Mouse (Mus musculus) hindbrain, embryonic 13.5 days (tissue): Measurements from ENCODE around the gene Sox5. TPM values are rescaled to one million over a fixed set of nuclear protein-coding genes. Genes with fewer than 3 reads are reported as not detected.

Experiments used
- ATAC-seq: fragments of 200-750 bp; cut with Nextera tagmentation; 2 replicates; pipeline ENCODE4 v1.8.0; 2017; ENCODE audit warnings: moderate TSS enrichment; ENCODE audit not compliant: low FRiP score
- H3K27ac ChIP-seq: fragments of 300-500 bp; sonication (generic); 2 replicates; pipeline ENCODE4 v1.5.1; 2015; ENCODE audit warnings: inconsistent platforms, mild to moderate bottlenecking, moderate library complexity
- H3K27me3 ChIP-seq: fragments of 300-500 bp; sonication (generic); 2 replicates; pipeline ENCODE4 v1.6.1; 2015; ENCODE audit warnings: mild to moderate bottlenecking, inconsistent platforms
- H3K36me3 ChIP-seq: fragments of 300-500 bp; sonication (generic); 2 replicates; pipeline ENCODE4 v1.6.1; 2015; ENCODE audit warnings: mild to moderate bottlenecking, inconsistent platforms
- H3K4me1 ChIP-seq: fragments of 300-500 bp; sonication (generic); replicated peaks from 2 replicates; pipeline ENCODE4 v1.6.1; 2015; ENCODE audit warnings: inconsistent platforms
- H3K4me2 ChIP-seq: fragments of 300-500 bp; sonication (generic); 2 replicates; pipeline ENCODE4 v1.6.1; 2015; ENCODE audit warnings: inconsistent platforms, mild to moderate bottlenecking, moderate library complexity
- H3K4me3 ChIP-seq: fragments of 300-500 bp; sonication (generic); 2 replicates; pipeline ENCODE4 v1.5.1; 2015; ENCODE audit warnings: mild to moderate bottlenecking, inconsistent platforms
- H3K9ac ChIP-seq: fragments of 300-500 bp; sonication (generic); 2 replicates; pipeline ENCODE4 v1.6.1; 2015; ENCODE audit warnings: mild to moderate bottlenecking, inconsistent platforms
- H3K9me3 ChIP-seq: fragments of 300-500 bp; sonication (generic); 2 replicates; pipeline ENCODE4 v1.6.1; 2016; ENCODE audit warnings: inconsistent platforms
- WGBS: fragments of 180-500 bp; shearing (Covaris S2); methylation state at CpG from one replicate; pipeline ENCODE4 v1.1.7; 2015; 5-methylcytosine and 5-hydroxymethylcytosine counted together
- polyA plus RNA-seq: library from polyadenylated mRNA; unstranded; fragments of >200 nt; fragmentation: Nextera tagmentation; extraction: Ambion mirVana; gene quantifications from 2 replicates; pipeline ENCODE4 v1.2.1, GENCODE M21; 2015

Sox5 gene
- polyA plus RNA-seq, 1 experiment from 2014 or later = 27.7 TPM

DNA sequence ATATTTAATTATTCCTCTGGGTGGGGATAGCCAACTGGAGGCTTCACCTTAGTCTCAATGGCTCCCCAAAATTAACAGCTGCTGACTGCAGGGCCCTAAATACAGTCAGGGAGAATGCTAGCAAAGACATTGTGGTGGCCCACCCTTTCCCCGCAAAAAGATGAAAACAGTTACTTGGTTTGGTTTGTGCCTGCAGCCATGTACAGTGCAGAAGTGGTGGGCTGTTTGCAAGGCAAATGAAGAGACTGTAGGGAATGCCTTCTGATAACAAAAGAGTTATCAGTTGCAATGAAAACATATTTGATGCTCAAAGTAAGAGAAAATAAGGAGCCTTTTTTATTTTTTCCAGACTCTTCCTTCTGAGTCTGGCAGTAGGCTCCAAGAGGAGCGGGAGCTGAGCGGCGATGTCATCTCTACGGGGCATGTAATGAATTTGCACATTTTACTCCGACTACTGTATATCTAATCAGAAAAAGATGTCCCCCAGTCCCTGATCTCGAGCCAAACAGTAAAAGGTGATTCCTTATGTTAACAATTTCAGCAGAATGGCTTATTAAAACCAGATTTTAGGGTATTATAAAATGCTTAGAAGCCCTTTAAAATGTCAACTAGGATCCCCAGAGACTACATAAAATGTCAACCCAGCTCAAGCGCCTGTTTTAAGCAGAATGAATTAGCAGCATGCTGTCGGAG, 943.2 kb downstream of the Sox5 start:
- 68% methylated on average over 9 of the region's 9 CpGs for WGBS
- no peaks in the 10 kb centered on the region for H3K9me3 ChIP-seq
- no peak overlapping the region for H3K9ac ChIP-seq
- H3K4me3 ChIP-seq = no peak overlapping the region
- H3K27me3 ChIP-seq = no peaks in the 10 kb centered on the region
- ATAC-seq = no peak
- peaks cover 4% of the 10 kb centered on the region; the same call in 1 of the 2 replicates for H3K4me1 ChIP-seq
- no peak overlapping the region for H3K27ac ChIP-seq
- peaks cover 12% of the 10 kb centered on the region for H3K36me3 ChIP-seq
- H3K4me2 ChIP-seq = no peak overlapping the region

GRCm38 (mm10) chr6:143835331-143835730, 946.4 kb downstream of the Sox5 start:
- WGBS = 81% methylated on average over 7 of the region's 7 CpGs
- no peak overlapping the region for H3K27ac ChIP-seq
- ATAC-seq = no peak
- no peak overlapping the region for H3K9ac ChIP-seq
- H3K4me3 ChIP-seq = no peak overlapping the region
- H3K36me3 ChIP-seq = peaks cover 19% of the 10 kb centered on the region
- H3K27me3 ChIP-seq = no peaks in the 10 kb centered on the region
- peaks cover 4% of the 10 kb centered on the region; the same call in 1 of the 2 replicates for H3K4me1 ChIP-seq
- no peaks in the 10 kb centered on the region for H3K9me3 ChIP-seq
- no peak overlapping the region for H3K4me2 ChIP-seq

DNA sequence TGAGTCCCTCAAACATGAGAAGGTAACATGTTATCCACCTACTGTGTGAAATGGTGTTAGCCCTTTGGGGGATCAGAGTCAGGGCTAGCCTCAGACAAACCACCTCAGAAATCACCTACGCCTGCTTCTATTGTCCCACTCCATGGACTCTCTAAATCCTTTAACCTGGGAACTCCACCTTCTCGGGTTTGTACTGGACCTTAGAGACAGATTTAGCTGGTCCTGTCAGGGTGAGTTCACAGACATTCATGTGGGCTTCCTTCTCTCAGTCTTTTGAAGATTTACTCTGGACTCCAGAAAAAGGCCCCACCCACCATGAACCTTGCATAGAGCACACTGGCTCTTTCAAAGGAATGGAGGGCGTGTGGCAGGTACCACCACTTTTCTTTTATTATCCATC, 947.8 kb downstream of the Sox5 start:
- ATAC-seq = no peak
- no peak overlapping the region for H3K4me2 ChIP-seq
- H3K4me1 ChIP-seq = peaks cover 4% of the 10 kb centered on the region; the same call in 1 of the 2 replicates
- H3K4me3 ChIP-seq = no peak overlapping the region
- H3K27me3 ChIP-seq = no peaks in the 10 kb centered on the region
- no peak overlapping the region for H3K9ac ChIP-seq
- H3K27ac ChIP-seq = no peak overlapping the region
- 97% methylated on average over 3 of the region's 3 CpGs for WGBS
- no peaks in the 10 kb centered on the region for H3K9me3 ChIP-seq
- H3K36me3 ChIP-seq = peaks cover 19% of the 10 kb centered on the region

- peaks cover 19% of the 10 kb centered on the region for H3K36me3 ChIP-seq
- no peak for ATAC-seq
- H3K4me3 ChIP-seq = no peak overlapping the region
- 95% methylated on average over 23 of the region's 23 CpGs for WGBS
- H3K9ac ChIP-seq = no peak overlapping the region
- no peaks in the 10 kb centered on the region for H3K27me3 ChIP-seq
- H3K27ac ChIP-seq = no peak overlapping the region
- peaks cover under 1% of the 10 kb centered on the region; the same call in 1 of the 2 replicates for H3K4me1 ChIP-seq
- no peaks in the 10 kb centered on the region for H3K9me3 ChIP-seq
- no peak overlapping the region for H3K4me2 ChIP-seq
Observed at GRCm38 (mm10) chr6:143833182-143833558, 948.6 kb downstream of the Sox5 start.

- Histone ChIP-seq H3K4me2 (no peak overlapping the region), H3K36me3 (peaks cover 19% of the 10 kb centered on the region), H3K4me3 (no peak overlapping the region), H3K9ac (no peak overlapping the region), H3K9me3 (no peaks in the 10 kb centered on the region), H3K4me1 (no peaks in the 10 kb centered on the region), H3K27ac (no peak overlapping the region), H3K27me3 (no peaks in the 10 kb centered on the region)
- no peak for ATAC-seq
- WGBS = 92% methylated on average over 12 of the region's 12 CpGs
Observed at GRCm38 (mm10) chr6:143832483-143833181, 949.1 kb downstream of the Sox5 start.

GRCm38 (mm10) chr6:143831246-143831645, 950.5 kb downstream of the Sox5 start:
- ATAC-seq = no peak
- H3K36me3 ChIP-seq = peaks cover 19% of the 10 kb centered on the region
- H3K27me3 ChIP-seq = no peaks in the 10 kb centered on the region
- H3K27ac ChIP-seq = no peak overlapping the region
- no peak overlapping the region for H3K4me3 ChIP-seq
- H3K4me2 ChIP-seq = no peak overlapping the region
- no peaks in the 10 kb centered on the region for H3K4me1 ChIP-seq
- WGBS = 82% methylated on average over 4 of the region's 4 CpGs
- no peaks in the 10 kb centered on the region for H3K9me3 ChIP-seq
- H3K9ac ChIP-seq = no peak overlapping the region

DNA sequence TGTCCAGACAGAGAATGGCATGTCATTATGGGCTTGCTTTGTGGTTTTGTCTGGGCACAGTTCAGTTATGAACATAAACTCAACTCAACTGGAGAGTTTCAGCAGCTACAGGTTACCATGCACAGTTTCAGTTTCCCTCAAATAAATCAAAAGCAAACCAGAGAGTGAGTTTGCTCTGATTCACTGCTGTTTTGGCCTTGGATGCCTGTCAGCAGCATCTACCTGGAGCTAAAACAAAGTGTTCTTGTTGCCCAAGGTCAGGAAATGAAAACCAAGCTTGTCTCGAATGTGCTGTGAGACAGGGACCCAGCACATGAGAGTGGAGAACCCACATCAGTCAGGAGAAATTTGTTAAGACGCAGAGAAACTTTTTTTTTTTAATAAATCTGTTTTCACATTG, 951.6 kb downstream of the Sox5 start:
- H3K9ac ChIP-seq = no peak overlapping the region
- H3K4me2 ChIP-seq = no peak overlapping the region
- ATAC-seq = no peak
- peaks cover 19% of the 10 kb centered on the region for H3K36me3 ChIP-seq
- WGBS = 90% methylated on average over 2 of the region's 2 CpGs
- H3K27ac ChIP-seq = no peak overlapping the region
- H3K27me3 ChIP-seq = no peaks in the 10 kb centered on the region
- H3K4me3 ChIP-seq = no peak overlapping the region
- no peaks in the 10 kb centered on the region for H3K4me1 ChIP-seq
- no peaks in the 10 kb centered on the region for H3K9me3 ChIP-seq

DNA sequence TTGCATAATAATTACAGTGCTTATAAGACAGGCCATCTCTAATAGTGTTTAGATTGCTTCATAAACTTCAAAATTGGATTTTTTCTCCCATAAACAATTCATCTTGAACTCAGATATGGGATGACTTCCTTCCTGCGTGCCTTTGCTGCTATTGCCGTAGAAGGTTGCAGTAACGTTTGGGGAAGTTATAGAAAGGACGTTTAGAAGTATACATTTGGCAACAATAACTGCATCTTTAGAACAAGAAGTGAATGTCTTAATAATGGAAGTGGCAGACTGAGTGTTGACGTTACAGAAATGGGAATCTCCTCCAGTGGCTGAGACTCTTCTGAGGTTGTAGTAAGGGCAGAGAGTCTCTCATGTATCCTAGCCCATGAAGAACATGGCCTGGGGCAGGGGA, 955.0 kb downstream of the Sox5 start:
- no peak overlapping the region for H3K4me3 ChIP-seq
- no peak overlapping the region for H3K4me2 ChIP-seq
- H3K9me3 ChIP-seq = no peaks in the 10 kb centered on the region
- H3K4me1 ChIP-seq = no peaks in the 10 kb centered on the region
- H3K36me3 ChIP-seq = no peaks in the 10 kb centered on the region
- no peak for ATAC-seq
- no peak overlapping the region for H3K27ac ChIP-seq
- H3K27me3 ChIP-seq = no peaks in the 10 kb centered on the region
- WGBS = 91% methylated on average over 5 of the region's 5 CpGs
- H3K9ac ChIP-seq = no peak overlapping the region

DNA sequence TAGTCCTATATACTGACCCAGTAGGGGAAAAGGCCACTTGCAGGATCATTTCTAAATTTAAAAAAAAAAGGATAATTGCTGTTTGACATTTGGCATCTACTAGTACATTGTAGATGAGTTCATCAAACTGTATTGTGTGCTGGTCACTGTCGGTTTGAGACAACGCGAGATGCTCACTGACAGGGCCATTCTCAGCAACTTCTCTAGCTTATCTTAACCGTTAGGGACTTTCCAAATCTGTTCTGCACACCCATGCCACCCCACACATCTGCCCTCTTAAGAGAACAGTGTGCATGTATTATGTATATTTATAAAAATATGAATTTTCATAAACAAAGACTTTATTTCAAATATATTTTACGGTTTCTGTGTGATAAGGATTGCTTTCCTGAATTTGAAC, 955.8 kb downstream of the Sox5 start:
- Histone ChIP-seq H3K27ac (no peak overlapping the region), H3K4me3 (no peak overlapping the region), H3K9ac (no peak overlapping the region), H3K36me3 (no peaks in the 10 kb centered on the region), H3K27me3 (no peaks in the 10 kb centered on the region), H3K4me2 (no peak overlapping the region), H3K9me3 (no peaks in the 10 kb centered on the region), H3K4me1 (no peaks in the 10 kb centered on the region)
- WGBS = 88% methylated on average over 5 of the region's 5 CpGs
- no peak for ATAC-seq

DNA sequence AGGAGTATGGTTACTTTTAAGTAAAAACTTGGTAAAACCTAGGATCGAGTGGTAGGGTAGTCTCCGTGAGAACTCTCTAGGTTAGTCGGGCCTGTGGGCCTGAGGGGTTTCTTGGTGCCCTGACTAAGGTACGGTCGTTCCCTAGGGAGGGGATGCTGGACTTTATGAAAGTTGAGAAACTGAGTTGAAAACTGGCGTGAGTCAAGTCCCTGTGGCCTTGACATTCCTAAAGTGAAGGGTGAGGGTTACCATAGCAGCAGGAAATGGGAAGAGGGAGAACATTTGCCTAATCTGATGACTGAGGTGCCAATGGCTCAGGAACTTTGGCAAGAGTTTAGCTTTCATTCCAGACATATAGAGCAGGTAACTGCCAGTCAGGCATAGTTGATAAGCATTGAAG, 956.7 kb downstream of the Sox5 start:
- Histone ChIP-seq H3K36me3 (no peaks in the 10 kb centered on the region), H3K9me3 (no peaks in the 10 kb centered on the region), H3K9ac (no peak overlapping the region), H3K27me3 (no peaks in the 10 kb centered on the region), H3K4me3 (no peak overlapping the region), H3K4me1 (no peaks in the 10 kb centered on the region), H3K27ac (no peak overlapping the region), H3K4me2 (no peak overlapping the region)
- 75% methylated on average over 6 of the region's 6 CpGs for WGBS
- no peak for ATAC-seq

DNA sequence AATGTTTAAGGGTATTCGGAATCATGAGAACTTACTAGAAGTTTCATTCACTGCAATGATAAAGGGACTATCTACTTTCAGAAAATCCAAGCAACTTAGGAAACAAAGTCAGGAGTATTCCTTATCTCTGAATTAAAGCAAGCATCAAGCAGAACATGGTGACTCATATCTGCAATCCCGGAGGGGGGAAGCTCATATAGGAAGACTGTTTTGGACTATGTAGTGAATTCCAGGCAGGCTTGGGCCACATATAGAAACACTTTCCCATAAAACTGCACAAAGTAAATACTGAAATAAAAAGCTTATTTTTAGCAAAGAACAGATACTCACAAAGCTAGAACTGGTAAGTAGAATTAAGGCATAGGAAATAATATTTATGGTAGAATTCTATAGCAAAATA, 993.3 kb downstream of the Sox5 start:
- H3K27me3 ChIP-seq = no peaks in the 10 kb centered on the region
- no peaks in the 10 kb centered on the region for H3K4me1 ChIP-seq
- H3K9ac ChIP-seq = no peak overlapping the region
- no peak overlapping the region for H3K4me2 ChIP-seq
- no peaks in the 10 kb centered on the region for H3K36me3 ChIP-seq
- H3K9me3 ChIP-seq = no peaks in the 10 kb centered on the region
- no peak overlapping the region for H3K27ac ChIP-seq
- WGBS = 94% methylated on average over 2 of the region's 2 CpGs
- ATAC-seq = no peak
- H3K4me3 ChIP-seq = no peak overlapping the region

- H3K4me2 ChIP-seq = no peak overlapping the region
- no peaks in the 10 kb centered on the region for H3K9me3 ChIP-seq
- ATAC-seq = no peak
- 86% methylated on average over 5 of the region's 5 CpGs for WGBS
- H3K36me3 ChIP-seq = no peaks in the 10 kb centered on the region
- H3K27ac ChIP-seq = no peak overlapping the region
- H3K27me3 ChIP-seq = no peaks in the 10 kb centered on the region
- no peaks in the 10 kb centered on the region for H3K4me1 ChIP-seq
- H3K9ac ChIP-seq = no peak overlapping the region
- H3K4me3 ChIP-seq = no peak overlapping the region
Observed at GRCm38 (mm10) chr6:143787360-143787759, 994.4 kb downstream of the Sox5 start.

DNA sequence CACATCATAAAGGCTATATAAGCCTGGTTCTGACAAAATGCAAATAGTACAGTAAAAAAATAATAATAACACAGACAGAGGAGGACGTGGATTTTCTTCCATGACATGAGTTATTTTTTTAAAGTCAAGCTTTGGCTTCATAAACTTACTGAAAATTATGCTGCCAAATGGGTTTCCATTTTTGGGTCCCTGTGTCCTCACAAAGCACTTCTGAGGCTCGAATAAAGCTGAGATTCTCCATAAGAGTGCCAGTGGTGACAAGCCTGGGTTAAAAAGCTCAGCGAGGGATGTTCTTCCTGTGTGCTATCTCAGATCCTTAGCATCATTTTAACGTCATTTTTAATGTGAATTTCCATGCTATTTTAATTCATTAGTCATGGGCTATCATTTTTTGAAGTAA, 996.1 kb downstream of the Sox5 start:
- no peak overlapping the region for H3K4me3 ChIP-seq
- H3K27ac ChIP-seq = no peak overlapping the region
- WGBS = 78% methylated on average over 4 of the region's 4 CpGs
- H3K27me3 ChIP-seq = no peaks in the 10 kb centered on the region
- H3K4me1 ChIP-seq = no peaks in the 10 kb centered on the region
- no peak for ATAC-seq
- H3K9ac ChIP-seq = no peak overlapping the region
- no peak overlapping the region for H3K4me2 ChIP-seq
- H3K36me3 ChIP-seq = no peaks in the 10 kb centered on the region
- H3K9me3 ChIP-seq = no peaks in the 10 kb centered on the region
